Mouse (Mus musculus): ENCODE data around the gene Anxa5.

Gene Anxa5

DNA sequence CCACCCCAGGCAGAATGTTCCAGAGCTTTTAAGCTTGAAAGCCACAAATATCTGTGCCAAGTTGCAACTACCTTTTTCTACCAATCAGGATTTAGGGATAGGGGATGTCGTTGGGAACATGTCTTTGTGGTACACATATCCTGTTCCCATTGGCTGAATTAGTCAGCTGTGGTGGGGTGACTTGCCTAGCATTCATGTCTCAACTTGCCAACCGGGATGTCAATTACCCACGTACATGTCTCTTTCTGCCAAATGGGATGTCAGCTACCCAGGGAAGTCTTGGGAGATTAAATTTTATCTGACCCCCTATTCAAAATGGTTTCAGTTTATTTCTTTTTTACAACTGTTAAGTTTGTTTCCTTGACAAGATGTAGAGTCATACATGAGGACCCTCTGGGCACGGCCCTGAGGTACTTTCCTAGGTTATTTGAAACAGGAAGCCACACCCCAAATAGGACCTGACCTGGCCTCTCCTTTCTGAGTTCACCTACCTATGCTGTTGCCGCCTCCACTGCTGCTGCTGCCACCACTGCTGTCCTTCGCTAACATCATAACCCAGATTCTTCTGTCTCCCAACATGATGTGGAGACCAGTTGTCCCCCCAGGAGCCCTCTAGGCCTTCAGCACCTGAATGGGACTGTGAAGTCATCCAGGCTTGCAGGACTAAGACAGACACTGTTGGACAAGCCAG lies 13.3 kb upstream of the Anxa5 start:
- in situ Hi-C loops (cut with MboI, MseI), result no loop called here

DNA sequence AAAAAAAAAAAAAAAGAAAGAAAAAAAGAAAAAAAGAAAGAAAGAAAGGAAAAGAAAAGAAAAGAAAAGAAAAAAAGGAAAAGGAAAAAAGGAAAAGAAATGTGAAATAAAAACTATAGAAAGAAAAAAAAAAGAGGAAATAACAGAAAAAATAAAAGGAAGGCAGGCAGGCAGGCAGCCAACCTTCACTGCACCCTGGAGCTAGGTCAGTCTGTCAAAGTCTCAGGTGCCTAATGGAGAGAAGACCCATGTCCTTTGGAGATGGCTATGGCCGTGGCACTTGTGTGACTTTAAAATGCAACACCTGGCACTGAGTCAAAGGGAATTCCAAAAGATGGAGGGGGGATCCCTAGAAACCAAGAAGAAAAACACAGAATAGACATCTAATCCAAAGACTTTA lies 12.7 kb upstream of the Anxa5 start:
- in situ Hi-C loops (cut with MboI, MseI), result no loop called here

DNA sequence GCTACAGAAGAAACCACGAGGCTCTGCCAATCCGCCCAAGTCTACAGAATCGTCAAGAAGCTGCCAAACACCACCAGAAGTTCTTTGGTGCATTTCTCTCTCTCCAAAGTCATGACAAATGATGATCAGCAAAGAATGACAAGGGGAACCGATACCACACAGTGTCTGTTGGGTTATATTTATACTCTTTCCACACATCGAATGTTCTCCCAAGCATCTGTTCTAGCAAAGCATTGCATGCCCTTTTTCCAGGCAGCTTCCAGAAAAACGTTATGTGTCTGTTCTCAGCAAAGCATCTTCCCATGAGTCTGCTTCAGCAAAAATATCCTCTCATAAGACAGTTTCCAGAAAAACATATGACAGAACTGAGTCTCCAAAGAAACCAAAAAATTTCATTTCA lies 11.2 kb upstream of the Anxa5 start:
- in situ Hi-C loops (cut with MboI, MseI), result no loop called here

DNA sequence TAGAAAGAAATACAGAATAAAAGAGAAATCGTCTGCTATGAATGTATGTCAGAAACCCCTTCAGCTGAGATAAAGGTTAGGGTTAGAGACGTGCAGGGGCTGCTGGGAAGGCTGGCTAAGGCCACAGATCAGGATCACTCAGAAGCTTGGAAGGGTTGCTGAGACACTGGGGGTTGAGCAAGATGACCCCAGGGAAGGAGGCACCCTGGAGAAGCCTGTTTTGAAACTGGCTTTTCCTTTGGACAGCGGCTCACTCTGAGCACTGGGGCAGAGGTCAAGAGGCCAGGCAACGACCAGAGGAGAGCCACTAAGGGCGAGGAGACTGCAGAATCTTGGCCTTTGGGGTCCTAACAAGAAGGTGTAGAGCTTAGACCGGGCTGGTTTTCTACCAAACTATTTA lies 10.5 kb upstream of the Anxa5 start:
- in situ Hi-C loops (cut with MboI, MseI), result no loop called here

DNA sequence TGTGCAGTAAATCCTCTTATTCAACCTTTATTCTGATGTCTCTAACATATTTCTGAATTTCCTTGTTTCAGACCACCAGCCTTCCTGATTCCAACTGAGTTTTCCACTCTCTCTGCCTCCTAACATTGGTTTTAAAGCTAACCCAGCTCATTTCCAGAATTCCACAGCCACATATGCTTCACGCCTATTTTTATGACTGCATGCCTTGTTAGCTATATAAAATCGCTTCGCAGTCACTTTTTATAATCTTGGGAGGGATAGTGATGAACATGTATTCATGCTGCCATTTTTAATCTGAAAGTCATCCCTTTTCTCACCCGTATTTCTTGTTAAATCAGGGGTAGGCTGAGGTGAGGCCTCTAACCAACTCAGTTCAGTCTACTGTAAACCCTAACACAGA lies 8.6 kb upstream of the Anxa5 start:
- in situ Hi-C loops (cut with MboI, MseI), result no loop called here

DNA sequence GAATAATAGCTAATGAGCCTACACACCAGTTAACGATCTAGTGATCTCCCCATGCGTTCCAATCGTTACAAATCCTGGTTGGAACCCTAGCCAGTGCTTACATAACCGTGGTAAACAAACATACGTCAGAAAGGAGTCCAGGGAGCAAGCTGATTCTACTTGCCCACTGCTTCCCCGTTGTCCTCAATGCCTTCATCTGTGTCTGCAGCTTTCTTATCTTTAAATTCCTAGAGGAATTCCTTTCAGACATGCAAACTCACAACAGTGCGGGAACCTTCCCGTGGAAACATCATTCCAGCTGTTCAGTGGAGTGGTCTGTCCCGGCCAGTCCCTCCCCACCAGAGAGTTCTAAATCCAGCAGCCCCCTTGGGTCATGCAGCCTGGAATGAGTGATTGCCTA lies 7.2 kb upstream of the Anxa5 start:
- in situ Hi-C loops (cut with MboI, MseI), result no loop called here

DNA sequence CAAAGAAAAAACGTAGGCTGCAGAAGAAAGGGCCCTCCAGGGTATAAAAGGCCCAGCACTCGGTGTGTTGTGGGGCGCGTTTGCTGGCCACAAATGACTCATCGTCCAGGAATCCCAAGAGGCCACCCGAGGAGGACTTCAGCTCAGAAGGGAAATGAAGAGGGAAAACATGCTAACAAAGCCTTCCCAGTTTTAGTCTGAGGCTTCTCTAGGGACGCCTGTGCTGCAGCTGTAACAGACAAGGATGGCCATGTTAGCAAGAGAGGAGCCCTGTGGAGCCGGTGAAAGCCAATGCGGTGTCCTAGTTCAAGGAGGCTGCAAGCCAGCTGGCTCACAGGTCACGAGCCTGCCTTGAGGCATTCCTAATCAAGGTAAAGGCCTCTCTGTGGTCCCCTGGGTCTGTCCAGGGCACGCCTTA lies 6.1 kb upstream of the Anxa5 start:
- in situ Hi-C loops (cut with MboI, MseI), result no loop called here

DNA sequence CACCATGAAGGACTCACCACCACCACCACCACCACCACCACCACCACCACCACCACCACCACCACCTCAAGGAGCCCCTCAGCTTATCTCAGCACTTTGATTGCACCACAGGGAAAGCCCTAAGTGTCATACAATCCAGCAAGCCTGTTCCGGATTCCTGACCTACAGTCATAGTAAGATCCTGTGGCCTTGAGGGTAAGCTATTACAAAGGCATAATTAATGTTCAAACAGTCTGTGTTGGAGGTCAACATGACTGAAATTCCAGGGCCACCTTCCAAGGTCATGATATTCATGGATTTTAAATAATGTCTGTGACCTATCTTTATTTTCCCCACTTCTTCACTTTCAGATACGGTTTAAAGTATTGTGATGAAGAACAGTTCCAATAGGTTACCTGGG lies 4.8 kb upstream of the Anxa5 start:
- in situ Hi-C loops (cut with MboI, MseI), result no loop called here

DNA sequence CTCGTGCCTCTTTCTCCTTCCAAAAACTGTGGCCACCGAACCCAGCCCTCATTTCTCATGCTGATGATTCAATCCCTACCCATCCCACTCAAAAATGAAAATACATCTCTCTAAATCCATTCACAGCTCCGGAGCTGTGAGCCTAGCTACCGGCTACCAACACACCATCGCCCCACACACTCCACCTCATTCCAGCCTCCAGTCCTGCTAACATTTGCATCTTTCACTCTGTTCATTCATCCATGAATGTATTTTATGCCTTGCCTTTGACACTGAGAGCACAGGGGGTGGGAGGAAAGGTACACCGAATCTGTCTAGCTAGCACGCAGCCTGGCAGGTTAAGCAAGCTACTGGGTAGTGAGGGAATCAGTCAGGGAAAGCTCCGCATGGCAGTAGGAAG lies 3.1 kb upstream of the Anxa5 start:
- in situ Hi-C loops (cut with MboI, MseI), result no loop called here

DNA sequence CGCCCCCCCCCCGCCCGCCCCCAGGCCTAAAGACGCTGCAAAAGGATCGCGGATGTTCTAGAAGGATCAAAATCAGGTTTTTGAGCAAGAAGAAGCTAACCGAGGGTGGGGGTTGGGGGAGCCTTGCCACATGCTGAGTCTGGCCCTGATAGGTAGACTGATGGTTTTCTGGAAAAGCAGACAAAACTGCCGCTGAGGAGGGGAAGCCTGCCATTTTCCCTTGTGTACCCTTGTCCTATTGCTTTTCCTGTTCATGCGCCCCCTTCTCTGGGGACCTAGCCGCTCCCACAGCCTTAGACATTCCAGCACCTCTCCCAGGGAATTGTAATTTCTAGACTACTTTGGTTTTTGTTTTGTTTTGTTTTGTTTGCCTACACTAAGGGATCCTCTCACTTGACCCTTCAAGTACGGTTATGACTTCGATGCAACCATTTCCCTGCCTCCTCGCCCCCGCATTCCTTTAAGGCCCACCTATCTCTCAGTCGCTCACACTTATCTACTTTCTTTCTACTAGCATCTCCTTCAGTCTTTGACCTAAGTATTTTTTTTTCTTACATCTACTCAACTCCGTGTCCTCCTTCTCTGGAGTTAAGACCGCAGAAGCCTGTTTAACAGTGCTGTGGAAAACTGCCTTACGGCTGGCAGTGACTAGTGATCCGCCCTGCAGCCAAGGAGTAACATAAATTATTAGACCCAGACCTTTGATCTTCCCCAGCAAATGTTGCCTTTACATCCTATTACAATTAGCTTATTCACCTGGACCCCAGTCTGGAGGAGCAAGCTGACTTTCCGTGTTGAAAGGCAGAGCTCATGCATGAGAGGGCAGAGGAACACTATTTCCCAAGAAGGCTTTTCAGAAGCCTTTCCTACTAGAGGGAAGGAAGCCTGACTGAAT lies 814 bp upstream of the Anxa5 start:
- in situ Hi-C loops (cut with MboI, MseI), result no loop called here

DNA sequence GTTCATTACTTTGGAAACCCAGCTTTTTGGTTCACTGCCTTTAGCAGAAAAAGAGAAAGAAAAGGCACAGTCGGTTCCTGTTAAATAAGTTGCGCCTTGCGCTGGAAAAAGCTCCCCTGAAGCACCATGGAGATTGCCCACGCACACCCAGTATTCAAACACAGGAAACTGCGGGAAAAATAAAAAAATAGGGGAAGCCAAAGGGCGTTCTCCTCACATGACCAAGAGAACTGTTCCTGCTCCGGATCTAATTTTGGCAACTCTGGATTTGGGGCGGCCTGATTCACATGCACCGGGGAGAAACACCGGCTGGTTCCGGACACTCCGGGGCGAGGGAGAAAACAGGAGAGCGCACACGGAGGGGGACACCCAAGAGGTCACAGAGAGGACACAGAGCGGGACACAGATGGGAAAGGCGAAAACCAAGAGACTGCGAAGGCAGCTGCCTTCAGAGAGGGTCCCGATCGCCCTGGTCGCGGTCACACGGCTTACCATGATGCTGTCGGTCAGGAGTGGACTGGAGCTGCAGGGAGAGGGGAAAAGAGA lies 683 bp downstream of the Anxa5 start:
- in situ Hi-C loops (cut with MboI, MseI), result no loop called here

DNA sequence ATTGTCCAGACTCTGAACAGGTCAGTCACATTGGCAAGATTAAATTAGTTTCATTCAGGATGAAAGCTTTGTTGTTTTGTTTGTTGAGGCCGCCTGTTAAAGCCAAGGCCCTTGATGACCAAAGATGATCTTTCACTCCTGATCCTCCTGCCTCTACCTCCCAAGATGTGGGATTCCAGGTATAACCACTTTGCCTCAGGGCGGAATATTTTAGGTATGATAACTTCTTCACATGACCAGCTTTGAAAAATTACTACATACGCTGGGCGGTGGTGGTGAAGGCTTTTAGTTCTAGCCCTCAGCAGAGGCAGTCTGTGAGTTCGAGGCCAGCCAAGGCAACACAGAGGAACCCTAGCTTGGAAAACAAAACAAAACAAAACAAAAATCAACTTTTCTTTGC lies 1.3 kb downstream of the Anxa5 start:
- in situ Hi-C loops (cut with MboI, MseI), result no loop called here

DNA sequence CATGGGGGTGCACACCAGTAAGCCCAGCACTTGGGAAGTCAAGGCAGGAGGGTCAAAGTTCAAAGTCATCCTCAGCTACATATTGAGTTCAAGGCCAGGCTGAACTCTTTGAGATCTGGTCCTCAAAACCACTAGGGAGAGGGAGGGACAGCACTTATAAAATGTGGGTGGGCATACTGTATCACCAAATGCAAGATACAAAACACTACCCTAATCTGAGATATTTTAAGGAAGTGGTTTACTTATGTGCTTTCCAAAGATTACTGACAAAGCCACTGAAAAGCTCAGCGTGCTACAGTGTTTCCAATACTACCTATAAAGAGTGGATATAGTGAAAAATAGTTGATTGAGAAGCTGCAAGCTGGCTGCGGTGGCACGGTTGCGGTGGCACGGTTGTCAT lies 2.5 kb downstream of the Anxa5 start:
- in situ Hi-C loops (cut with MboI, MseI), result no loop called here

DNA sequence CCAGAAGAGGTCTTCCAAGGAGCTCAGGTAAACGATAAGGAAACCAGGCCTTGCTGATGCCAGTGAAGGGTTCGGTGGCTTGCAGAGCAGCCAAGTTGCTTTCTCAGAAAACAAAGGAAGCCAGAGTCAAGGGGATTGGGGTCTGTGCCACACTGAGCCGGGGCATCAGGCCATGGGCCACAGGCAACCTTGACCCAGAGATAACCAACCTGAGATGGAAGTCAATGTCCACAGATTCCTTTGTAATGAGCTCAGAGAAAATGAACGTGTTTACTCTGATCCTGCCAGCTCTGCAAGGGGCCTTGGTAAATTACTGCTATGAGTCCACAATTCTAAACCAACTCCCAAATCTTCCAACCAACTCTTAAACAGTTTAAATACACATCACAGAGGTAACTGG lies 3.8 kb downstream of the Anxa5 start:
- in situ Hi-C loops (cut with MboI, MseI), result no loop called here

DNA sequence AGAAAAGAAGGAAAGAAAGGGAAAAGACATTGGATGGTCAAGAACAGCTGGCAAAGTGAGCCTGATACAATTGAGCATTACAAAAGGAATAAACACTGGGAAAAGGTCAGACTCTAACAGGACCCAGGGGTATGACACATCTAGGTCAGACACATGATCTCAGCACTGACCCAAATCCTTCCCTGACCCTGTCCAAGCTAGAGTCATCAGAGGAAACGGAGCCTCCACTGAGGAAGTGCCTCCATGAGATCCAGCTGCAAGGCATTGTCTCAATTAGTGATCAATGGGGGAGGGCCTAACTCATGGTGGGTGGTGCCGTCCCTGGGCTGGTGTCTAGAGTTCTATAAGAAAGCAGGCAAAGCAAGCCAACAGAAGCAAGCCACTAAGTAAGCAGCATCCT lies 6.8 kb downstream of the Anxa5 start:
- in situ Hi-C loops (cut with MboI, MseI), result loop anchor here (10.0 kb wide), 1 partner anchor 1376 kb away; no protein-coding TSS in a partner anchor

DNA sequence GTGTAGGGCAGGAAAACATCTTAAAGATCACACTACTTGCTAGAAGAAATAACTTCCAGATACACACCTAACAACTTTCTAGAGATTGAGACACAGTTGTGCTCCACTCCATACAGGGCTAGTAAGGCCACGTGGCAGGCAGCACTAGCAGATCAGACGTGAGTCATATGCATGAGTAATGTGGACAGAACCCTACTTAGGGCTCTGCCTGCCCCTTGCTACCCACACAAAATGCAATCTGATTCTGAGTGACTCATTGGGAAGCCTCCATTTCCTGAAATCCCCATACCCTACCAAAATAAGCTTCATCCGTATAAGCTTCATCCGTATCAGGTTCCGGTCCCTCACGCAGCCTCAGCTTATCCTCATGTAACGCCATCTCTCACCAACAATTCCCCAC lies 8.1 kb downstream of the Anxa5 start:
- in situ Hi-C loops (cut with MboI, MseI), result loop anchor here (10.0 kb wide), 1 partner anchor 1377 kb away; no protein-coding TSS in a partner anchor

DNA sequence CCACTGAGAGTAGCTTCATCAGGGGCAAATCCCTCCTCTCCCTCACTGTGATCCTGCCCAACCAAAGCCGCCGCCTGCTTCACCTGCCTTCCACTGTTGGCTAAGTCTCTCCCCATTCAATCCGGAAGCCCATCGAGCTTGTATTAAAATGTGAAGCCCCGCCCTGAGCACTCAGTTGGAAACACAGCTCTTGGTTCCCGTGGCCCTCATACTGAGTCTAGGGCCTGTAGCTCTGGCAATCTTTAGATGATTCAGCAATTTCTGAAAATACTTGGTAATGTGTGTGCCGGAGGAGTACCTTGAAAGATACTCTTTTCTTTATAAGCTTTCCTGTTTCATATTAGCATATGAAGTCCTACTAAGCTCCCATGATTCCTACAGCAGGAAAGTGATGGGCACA lies 10.2 kb downstream of the Anxa5 start:
- in situ Hi-C loops (cut with MboI, MseI), result loop anchor here (10.0 kb wide), 1 partner anchor 1379 kb away; no protein-coding TSS in a partner anchor

DNA sequence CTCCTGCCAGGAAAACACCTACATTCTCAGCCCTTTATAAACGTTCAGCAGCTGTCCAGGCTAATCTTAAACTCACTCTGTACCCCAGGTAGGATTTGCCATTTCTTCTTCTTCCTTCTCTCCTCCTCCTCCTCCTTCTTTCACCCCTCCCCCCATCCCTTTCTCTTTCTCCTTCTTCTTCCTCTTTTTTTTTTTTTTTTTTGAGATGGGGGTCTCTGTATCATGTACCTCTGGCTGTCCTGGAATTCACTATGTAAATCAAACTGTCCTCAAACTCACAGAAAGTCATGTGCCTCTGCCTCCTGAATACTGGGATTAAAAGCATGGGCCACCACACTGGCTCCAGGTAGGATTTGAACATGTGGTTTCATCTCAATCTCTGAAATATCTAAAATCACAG lies 13.3 kb downstream of the Anxa5 start:
- in situ Hi-C loops (cut with MboI, MseI), result loop anchor here (10.0 kb wide), 1 partner anchor 1382 kb away; no protein-coding TSS in a partner anchor

DNA sequence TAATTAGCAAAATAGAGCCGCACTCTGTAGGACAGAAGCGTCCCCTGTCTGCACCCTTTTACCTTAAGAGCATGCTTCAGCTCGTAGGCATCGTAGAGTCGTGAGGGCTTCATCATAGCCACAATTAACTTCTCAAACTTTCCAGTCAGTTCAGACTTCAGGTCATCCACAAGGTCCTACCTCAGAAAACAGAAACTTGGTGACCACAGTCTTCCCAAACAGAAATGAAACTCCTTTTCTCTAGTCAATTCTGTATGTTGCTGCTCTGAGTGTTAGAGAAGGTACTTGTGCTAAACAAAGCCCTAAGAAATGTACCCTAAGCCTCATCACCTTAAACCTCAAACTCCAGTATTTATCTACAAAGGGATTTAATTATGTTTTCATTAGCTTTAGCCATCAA lies 13.9 kb downstream of the Anxa5 start:
- in situ Hi-C loops (cut with MboI, MseI), result loop anchor here (10.0 kb wide), 1 partner anchor 1383 kb away; no protein-coding TSS in a partner anchor

DNA sequence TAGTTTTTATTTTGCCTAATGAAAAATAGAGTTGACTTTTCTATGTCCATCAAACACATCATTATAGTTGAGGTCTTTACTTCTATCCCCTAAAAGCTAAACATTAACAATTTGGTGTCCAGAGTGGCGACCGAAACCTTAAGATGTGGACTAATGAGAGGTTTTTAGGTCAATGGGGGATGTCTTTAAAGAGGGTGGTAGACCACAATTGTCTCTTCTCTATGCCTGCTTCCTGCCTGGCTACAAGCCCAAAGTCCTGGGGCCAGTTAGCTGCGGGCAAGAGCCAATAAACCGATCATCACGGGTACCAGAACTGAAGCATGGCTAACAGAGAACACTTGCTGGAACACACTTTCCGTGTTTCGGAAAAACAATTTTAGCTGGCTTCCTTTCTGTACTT lies 15.0 kb downstream of the Anxa5 start:
- in situ Hi-C loops (cut with MboI, MseI), result loop anchor here (10.0 kb wide), 1 partner anchor 1384 kb away; no protein-coding TSS in a partner anchor

DNA sequence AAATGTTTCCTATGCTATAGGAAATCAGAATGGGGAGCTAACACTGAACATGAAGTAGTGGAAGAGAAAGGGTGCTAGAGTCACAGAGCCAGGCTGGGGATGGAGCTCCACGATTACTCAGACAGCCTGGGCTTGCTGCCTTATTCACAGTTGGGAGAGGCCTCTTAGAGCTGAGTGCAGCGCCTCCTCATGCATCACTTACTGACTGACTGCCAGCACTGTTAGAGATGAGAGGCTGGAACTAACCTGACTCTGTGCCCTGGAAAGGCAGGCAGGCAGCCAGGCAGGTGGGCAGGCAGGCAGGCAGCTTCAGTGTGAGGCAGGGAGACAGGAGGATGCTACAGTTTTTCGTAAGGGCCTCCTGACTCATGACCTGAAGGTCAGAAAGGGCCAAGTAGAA lies 20.1 kb downstream of the Anxa5 start:
- in situ Hi-C loops (cut with MboI, MseI), result no loop called here

DNA sequence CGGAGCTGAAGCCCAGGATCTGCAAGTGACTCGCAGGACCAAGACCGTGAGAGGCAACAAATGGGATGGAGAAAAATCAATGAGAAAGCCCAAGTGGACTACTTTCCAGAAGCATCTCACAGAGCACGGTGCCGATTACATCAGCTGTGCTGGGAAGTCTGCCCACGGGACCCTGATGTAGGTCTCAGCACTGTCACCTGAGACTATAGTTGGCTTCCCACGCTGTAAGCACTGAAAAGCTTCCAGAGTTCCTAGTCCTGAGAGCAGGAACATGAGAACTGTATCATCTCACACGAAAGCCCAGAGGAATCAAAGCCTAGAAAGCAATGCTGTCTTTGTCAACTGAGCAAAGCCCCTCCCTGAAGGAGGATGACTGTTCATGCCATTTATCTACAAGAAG lies 20.6 kb downstream of the Anxa5 start:
- in situ Hi-C loops (cut with MboI, MseI), result no loop called here

DNA sequence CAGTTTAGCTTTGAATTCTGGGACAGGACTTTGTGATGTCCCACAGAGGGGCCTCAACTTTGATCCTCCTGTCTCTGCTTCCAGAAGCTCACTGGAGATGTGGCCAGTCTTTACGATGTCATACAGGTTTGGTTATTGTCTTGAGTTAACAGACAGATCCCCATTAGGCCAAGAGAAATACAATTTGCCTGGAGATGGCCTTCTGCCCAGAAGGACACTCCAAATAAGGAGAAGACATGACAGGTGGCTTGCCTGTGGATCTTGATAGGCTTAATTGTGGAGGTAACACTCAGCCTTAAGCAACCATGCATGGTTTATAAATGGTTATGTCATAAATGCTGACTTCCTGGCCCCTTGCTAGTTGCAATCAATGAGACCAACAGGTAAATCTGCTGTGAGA lies 23.2 kb downstream of the Anxa5 start:
- in situ Hi-C loops (cut with MboI, MseI), result no loop called here

Measured in regulatory T cell (primary cell).